Mouse (Mus musculus): ENCODE measurements around the gene Arpc2. TPM values are rescaled to one million over a fixed set of nuclear protein-coding genes. Genes with fewer than 3 reads are reported as not detected.

Gene Arpc2
- polyA plus RNA-seq, 1 experiment: 284 TPM

- Histone ChIP-seq H3K36me3 (ENCODE audit: control insufficient read depth, insufficient read depth, low read length, poor library complexity, severe bottlenecking) (no peaks in the 10 kb centered on the region), H3K9me3 (replicated peaks; ENCODE audit: control insufficient read depth, insufficient read depth, low read length, poor library complexity, severe bottlenecking) (no peaks in the 10 kb centered on the region), H3K4me3 (ENCODE audit: low read depth, low read length) (no peak overlapping the region), H3K4me1 (ENCODE audit: control insufficient read depth, insufficient read depth, low read length) (peaks cover 2% of the 10 kb centered on the region), H3K27ac (ENCODE audit: insufficient read depth, low read length) (peak overlapping the region; percentile 94), H3K9ac (ENCODE audit: low read depth, poor library complexity, severe bottlenecking) (no peak overlapping the region), H3K27me3 (ENCODE audit: control insufficient read depth, insufficient read depth, low read length, poor library complexity, severe bottlenecking) (no peaks in the 10 kb centered on the region)
- TF ChIP-seq POLR2A (IDR thresholded peaks at IDR 0.05; ENCODE audit: insufficient read depth, low read length) (no peak), CTCF (IDR thresholded peaks at IDR 0.05; ENCODE audit: low read depth, low read length) (no peak), EP300 (IDR thresholded peaks at IDR 0.05; ENCODE audit: insufficient read depth, low read depth, low read length) (peak; percentile 28; the same call in 1 of the 2 replicates)
Measured at GRCm38 (mm10) chr1:74308001-74308964, 72.4 kb downstream of the Arpc2 start.

GRCm38 (mm10) chr1:74309767-74310166, 73.9 kb downstream of the Arpc2 start:
- TF ChIP-seq EP300 (IDR thresholded peaks at IDR 0.05; ENCODE audit: insufficient read depth, low read depth, low read length): peak; percentile 51; the same call in 1 of the 2 replicates
- TF ChIP-seq POLR2A (IDR thresholded peaks at IDR 0.05; ENCODE audit: insufficient read depth, low read length): no peak
- no peak for TF ChIP-seq CTCF (IDR thresholded peaks at IDR 0.05; ENCODE audit: low read depth, low read length)
- Histone ChIP-seq H3K27ac (ENCODE audit: insufficient read depth, low read length) (peak overlapping the region; percentile 74), H3K9ac (ENCODE audit: low read depth, poor library complexity, severe bottlenecking) (no peak overlapping the region)

GRCm38 (mm10) chr1:74313049-74313692, 77.3 kb downstream of the Arpc2 start:
- Histone ChIP-seq H3K27me3 (ENCODE audit: control insufficient read depth, insufficient read depth, low read length, poor library complexity, severe bottlenecking) (no peaks in the 10 kb centered on the region), H3K27ac (ENCODE audit: insufficient read depth, low read length) (no peak overlapping the region), H3K4me3 (ENCODE audit: low read depth, low read length) (no peak overlapping the region), H3K9ac (ENCODE audit: low read depth, poor library complexity, severe bottlenecking) (no peak overlapping the region), H3K36me3 (ENCODE audit: control insufficient read depth, insufficient read depth, low read length, poor library complexity, severe bottlenecking) (no peaks in the 10 kb centered on the region), H3K4me1 (ENCODE audit: control insufficient read depth, insufficient read depth, low read length) (peaks cover 2% of the 10 kb centered on the region), H3K9me3 (replicated peaks; ENCODE audit: control insufficient read depth, insufficient read depth, low read length, poor library complexity, severe bottlenecking) (no peaks in the 10 kb centered on the region)
- no peak for TF ChIP-seq EP300 (IDR thresholded peaks at IDR 0.05; ENCODE audit: insufficient read depth, low read depth, low read length)
- no peak for TF ChIP-seq CTCF (IDR thresholded peaks at IDR 0.05; ENCODE audit: low read depth, low read length)
- no peak for TF ChIP-seq POLR2A (IDR thresholded peaks at IDR 0.05; ENCODE audit: insufficient read depth, low read length)

More at GRCm38 (mm10) chr1:74309767-74310166, 73.9 kb downstream of the Arpc2 start:
- no peaks in the 10 kb centered on the region for H3K36me3 ChIP-seq (ENCODE audit: control insufficient read depth, insufficient read depth, low read length, poor library complexity, severe bottlenecking)
- H3K9me3 ChIP-seq (replicated peaks; ENCODE audit: control insufficient read depth, insufficient read depth, low read length, poor library complexity, severe bottlenecking): no peaks in the 10 kb centered on the region
- no peak overlapping the region for H3K4me3 ChIP-seq (ENCODE audit: low read depth, low read length)
- H3K4me1 ChIP-seq (ENCODE audit: control insufficient read depth, insufficient read depth, low read length): peaks cover 2% of the 10 kb centered on the region
- H3K27me3 ChIP-seq (ENCODE audit: control insufficient read depth, insufficient read depth, low read length, poor library complexity, severe bottlenecking): no peaks in the 10 kb centered on the region

GRCm38 (mm10) chr1:74314796-74315195, 78.9 kb downstream of the Arpc2 start:
- TF ChIP-seq EP300 (IDR thresholded peaks at IDR 0.05; ENCODE audit: insufficient read depth, low read depth, low read length) (no peak), CTCF (IDR thresholded peaks at IDR 0.05; ENCODE audit: low read depth, low read length) (no peak), POLR2A (IDR thresholded peaks at IDR 0.05; ENCODE audit: insufficient read depth, low read length) (no peak)
- no peaks in the 10 kb centered on the region for H3K27me3 ChIP-seq (ENCODE audit: control insufficient read depth, insufficient read depth, low read length, poor library complexity, severe bottlenecking)
- H3K36me3 ChIP-seq (ENCODE audit: control insufficient read depth, insufficient read depth, low read length, poor library complexity, severe bottlenecking): no peaks in the 10 kb centered on the region

GRCm38 (mm10) chr1:74316114-74316827, 80.4 kb downstream of the Arpc2 start:
- no peaks in the 10 kb centered on the region for H3K27me3 ChIP-seq (ENCODE audit: control insufficient read depth, insufficient read depth, low read length, poor library complexity, severe bottlenecking)
- H3K4me1 ChIP-seq (ENCODE audit: control insufficient read depth, insufficient read depth, low read length): no peaks in the 10 kb centered on the region
- H3K36me3 ChIP-seq (ENCODE audit: control insufficient read depth, insufficient read depth, low read length, poor library complexity, severe bottlenecking): no peaks in the 10 kb centered on the region
- no peak overlapping the region for H3K27ac ChIP-seq (ENCODE audit: insufficient read depth, low read length)
- no peak overlapping the region for H3K4me3 ChIP-seq (ENCODE audit: low read depth, low read length)
- no peak for TF ChIP-seq EP300 (IDR thresholded peaks at IDR 0.05; ENCODE audit: insufficient read depth, low read depth, low read length)
- TF ChIP-seq CTCF (IDR thresholded peaks at IDR 0.05; ENCODE audit: low read depth, low read length): no peak
- no peak for TF ChIP-seq POLR2A (IDR thresholded peaks at IDR 0.05; ENCODE audit: insufficient read depth, low read length)
- no peaks in the 10 kb centered on the region for H3K9me3 ChIP-seq (replicated peaks; ENCODE audit: control insufficient read depth, insufficient read depth, low read length, poor library complexity, severe bottlenecking)
- no peak overlapping the region for H3K9ac ChIP-seq (ENCODE audit: low read depth, poor library complexity, severe bottlenecking)

More at GRCm38 (mm10) chr1:74314796-74315195, 78.9 kb downstream of the Arpc2 start:
- Histone ChIP-seq H3K9ac (ENCODE audit: low read depth, poor library complexity, severe bottlenecking) (no peak overlapping the region), H3K4me1 (ENCODE audit: control insufficient read depth, insufficient read depth, low read length) (peaks cover 2% of the 10 kb centered on the region), H3K9me3 (replicated peaks; ENCODE audit: control insufficient read depth, insufficient read depth, low read length, poor library complexity, severe bottlenecking) (no peaks in the 10 kb centered on the region), H3K4me3 (ENCODE audit: low read depth, low read length) (no peak overlapping the region), H3K27ac (ENCODE audit: insufficient read depth, low read length) (no peak overlapping the region)

Other genes starting within 250 kb of the Arpc2 start
- 6.5 and 9.0 TPM in 2 replicates for gene Tns1, start 111.6 kb upstream of the Arpc2 start, polyA plus RNA-seq (2011; ENCODE audit: insufficient read depth, insufficient read length, low read depth, missing spikeins)
- gene Rufy4, start 110.5 kb upstream of the Arpc2 start, polyA plus RNA-seq (2011; ENCODE audit: insufficient read depth, insufficient read length, low read depth, missing spikeins): not detected in 2 replicates
- gene Cxcr2, start 82.1 kb upstream of the Arpc2 start, polyA plus RNA-seq (2011; ENCODE audit: insufficient read depth, insufficient read length, low read depth, missing spikeins): 0.21 and 0.27 TPM in 2 replicates
- not detected in 2 replicates for gene Cxcr1, start 41.5 kb upstream of the Arpc2 start, polyA plus RNA-seq (2011; ENCODE audit: insufficient read depth, insufficient read length, low read depth, missing spikeins)
- gene Gpbar1, start 42.5 kb downstream of the Arpc2 start, polyA plus RNA-seq (2011; ENCODE audit: insufficient read depth, insufficient read length, low read depth, missing spikeins): not detected in 2 replicates
- 96.3 and 103 TPM in 2 replicates for gene Aamp, start 48.7 kb downstream of the Arpc2 start, polyA plus RNA-seq (2011; ENCODE audit: insufficient read depth, insufficient read length, low read depth, missing spikeins)
- 40.9 and 43.6 TPM in 2 replicates for gene Pnkd, start 48.8 kb downstream of the Arpc2 start, polyA plus RNA-seq (2011; ENCODE audit: insufficient read depth, insufficient read length, low read depth, missing spikeins)
- 58.8 and 62.2 TPM in 2 replicates for gene Tmbim1, start 69.5 kb downstream of the Arpc2 start, polyA plus RNA-seq (2011; ENCODE audit: insufficient read depth, insufficient read length, low read depth, missing spikeins)
- 0.75 TPM in 1 of 2 replicates, not detected in the other for gene Catip, start 126.0 kb downstream of the Arpc2 start, polyA plus RNA-seq (2011; ENCODE audit: insufficient read depth, insufficient read length, low read depth, missing spikeins)
- 0.94 and 1.5 TPM in 2 replicates for gene Slc11a1, start 139.1 kb downstream of the Arpc2 start, polyA plus RNA-seq (2011; ENCODE audit: insufficient read depth, insufficient read length, low read depth, missing spikeins)
- 28.6 and 33.6 TPM in 2 replicates for gene Ctdsp1, start 155.4 kb downstream of the Arpc2 start, polyA plus RNA-seq (2011; ENCODE audit: insufficient read depth, insufficient read length, low read depth, missing spikeins)
- gene Vil1, start 173.3 kb downstream of the Arpc2 start, polyA plus RNA-seq (2011; ENCODE audit: insufficient read depth, insufficient read length, low read depth, missing spikeins): 0.61 TPM in 2 replicates

All from ES-Bruce4 (cell line).